Mouse (Mus musculus) heart, embryonic 13.5 days (tissue): Measurements from ENCODE around the gene Ppp1r37. TPM values are rescaled to one million over a fixed set of nuclear protein-coding genes. Genes with fewer than 3 reads are reported as not detected.
A peak's percentile ranks its signal among the peaks of the same experiment; 100 is the strongest.

Source experiments
- ATAC-seq: fragments of 200-750 bp; cut with Nextera tagmentation; 2 replicates; pipeline ENCODE4 v1.8.0; 2017; ENCODE audit warnings: moderate TSS enrichment; ENCODE audit not compliant: insufficient number of reproducible peaks, low FRiP score, low TSS enrichment; ENCODE audit errors: extremely low read depth
- H3K27ac ChIP-seq: fragments of 300-500 bp; sonication (generic); replicated peaks from 2 replicates; pipeline ENCODE4 v1.5.1; 2015; ENCODE audit warnings: moderate library complexity, mild to moderate bottlenecking, inconsistent platforms
- H3K27me3 ChIP-seq: fragments of 300-500 bp; sonication (generic); replicated peaks from 2 replicates; pipeline ENCODE4 v1.6.1; 2015; ENCODE audit warnings: mild to moderate bottlenecking, inconsistent platforms
- H3K36me3 ChIP-seq: fragments of 300-500 bp; sonication (generic); 2 replicates; pipeline ENCODE4 v1.6.1; 2015; ENCODE audit warnings: mild to moderate bottlenecking, inconsistent platforms
- H3K4me1 ChIP-seq: fragments of 300-500 bp; sonication (generic); 2 replicates; pipeline ENCODE4 v1.6.1; 2015; ENCODE audit warnings: inconsistent platforms
- H3K4me2 ChIP-seq: fragments of 300-500 bp; sonication (generic); 2 replicates; pipeline ENCODE4 v1.6.1; 2015; ENCODE audit warnings: inconsistent platforms, mild to moderate bottlenecking, moderate library complexity
- H3K4me3 ChIP-seq: fragments of 300-500 bp; sonication (generic); 2 replicates; pipeline ENCODE4 v1.5.1; 2015; ENCODE audit warnings: moderate library complexity, mild to moderate bottlenecking, inconsistent platforms
- H3K9ac ChIP-seq: fragments of 300-500 bp; sonication (generic); 2 replicates; pipeline ENCODE4 v1.6.1; 2015; ENCODE audit warnings: inconsistent platforms, mild to moderate bottlenecking, moderate library complexity
- H3K9me3 ChIP-seq: fragments of 300-500 bp; sonication (generic); 2 replicates; pipeline ENCODE4 v1.6.1; 2016; ENCODE audit warnings: inconsistent platforms
- WGBS: fragments of 180-500 bp; shearing (Covaris S2); methylation state at CpG from one replicate; pipeline ENCODE4 v1.1.7; 2015; ENCODE audit warnings: mixed read lengths; 5-methylcytosine and 5-hydroxymethylcytosine counted together
- polyA plus RNA-seq: library from polyadenylated mRNA; unstranded; fragments of >200 nt; fragmentation: Nextera tagmentation; extraction: Ambion mirVana; gene quantifications from 2 replicates; pipeline ENCODE4 v1.2.1, GENCODE M21; 2015

Gene Ppp1r37
- polyA plus RNA-seq, 1 experiment from 2014 or later: 17.2 TPM

DNA sequence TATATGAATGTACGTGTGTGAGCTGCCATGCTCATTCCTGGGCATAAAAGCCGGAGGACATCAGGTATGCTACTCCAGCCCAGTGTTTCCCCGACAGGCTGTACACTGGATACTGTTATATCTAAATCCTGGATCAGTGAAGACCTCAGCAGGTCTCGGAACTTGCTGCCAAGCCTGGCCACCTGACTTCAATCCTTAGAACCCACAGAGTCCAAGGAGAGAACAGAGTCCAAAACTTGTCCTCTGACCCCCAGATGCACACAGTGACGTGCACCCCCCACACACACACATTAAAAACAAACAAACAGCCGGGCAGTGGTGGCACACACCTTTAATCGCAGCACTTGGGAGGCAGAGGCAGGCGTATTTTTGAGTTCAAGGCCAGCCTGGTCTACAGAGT is 4.5 kb upstream of the Ppp1r37 start:
- Histone ChIP-seq H3K9ac (no peak overlapping the region), H3K36me3 (peaks cover 67% of the 10 kb centered on the region)
- WGBS: 86% methylated on average over 8 of the region's 8 CpGs

GRCm38 (mm10) chr7:19565803-19566202 is 2.9 kb upstream of the Ppp1r37 start:
- H3K36me3 ChIP-seq: peaks cover 63% of the 10 kb centered on the region
- 89% methylated on average over 2 of the region's 2 CpGs for WGBS
- no peak overlapping the region for H3K9ac ChIP-seq
- no peak overlapping the region for H3K4me2 ChIP-seq
- peaks cover 16% of the 10 kb centered on the region for H3K4me1 ChIP-seq
- no peaks in the 10 kb centered on the region for H3K9me3 ChIP-seq
- ATAC-seq: no peak
- no peak overlapping the region for H3K4me3 ChIP-seq
- no peaks in the 10 kb centered on the region for H3K27me3 ChIP-seq
- no peak overlapping the region for H3K27ac ChIP-seq

More for the DNA sequence above, 4.5 kb upstream of the Ppp1r37 start:
- H3K4me1 ChIP-seq: peaks cover 25% of the 10 kb centered on the region
- no peaks in the 10 kb centered on the region for H3K27me3 ChIP-seq
- H3K27ac ChIP-seq: no peak overlapping the region
- H3K4me3 ChIP-seq: no peak overlapping the region
- ATAC-seq: no peak
- no peaks in the 10 kb centered on the region for H3K9me3 ChIP-seq
- H3K4me2 ChIP-seq: no peak overlapping the region

GRCm38 (mm10) chr7:19564455-19564854 is 1.6 kb upstream of the Ppp1r37 start:
- Histone ChIP-seq H3K27me3 (no peaks in the 10 kb centered on the region), H3K9ac (no peak overlapping the region), H3K36me3 (peaks cover 49% of the 10 kb centered on the region), H3K4me3 (no peak overlapping the region), H3K4me2 (no peak overlapping the region), H3K27ac (no peak overlapping the region), H3K4me1 (peaks cover 30% of the 10 kb centered on the region), H3K9me3 (no peaks in the 10 kb centered on the region)
- WGBS: 85% methylated on average over 4 of the region's 4 CpGs
- ATAC-seq: no peak

GRCm38 (mm10) chr7:19563884-19564283 is 1.0 kb upstream of the Ppp1r37 start:
- 62% methylated on average over 3 of the region's 3 CpGs for WGBS
- Histone ChIP-seq H3K9me3 (no peaks in the 10 kb centered on the region), H3K4me3 (no peak overlapping the region), H3K9ac (peak overlapping the region; percentile 98), H3K27ac (0 out of 2 replicates have a peak overlapping the region, but pooled peaks have one; percentile 91), H3K36me3 (peaks cover 44% of the 10 kb centered on the region), H3K4me1 (peaks cover 35% of the 10 kb centered on the region), H3K27me3 (no peaks in the 10 kb centered on the region), H3K4me2 (peak overlapping the region; percentile 98; the same call in 1 of the 2 replicates)
- no peak for ATAC-seq

GRCm38 (mm10) chr7:19561765-19562642 is 872 bp downstream of the Ppp1r37 start:
- no peaks in the 10 kb centered on the region for H3K9me3 ChIP-seq
- H3K27ac ChIP-seq: peak overlapping the region; percentile 91
- peaks cover 31% of the 10 kb centered on the region for H3K36me3 ChIP-seq
- peaks cover 54% of the 10 kb centered on the region for H3K4me1 ChIP-seq
- peak overlapping the region; percentile 98 for H3K4me2 ChIP-seq
- H3K9ac ChIP-seq: peak overlapping the region; percentile 98
- WGBS: under 1% methylated on average over 99 of the region's 102 CpGs
- H3K27me3 ChIP-seq: no peaks in the 10 kb centered on the region
- peak overlapping the region; percentile 98 for H3K4me3 ChIP-seq
- ATAC-seq: peak; percentile 80; the same call in 1 of the 2 replicates

GRCm38 (mm10) chr7:19561431-19561764 is 1.5 kb downstream of the Ppp1r37 start:
- WGBS: under 1% methylated on average over 11 of the region's 11 CpGs
- no peak for ATAC-seq
- peak overlapping the region; percentile 98 for H3K9ac ChIP-seq
- peak overlapping the region; percentile 98 for H3K4me3 ChIP-seq
- no peaks in the 10 kb centered on the region for H3K27me3 ChIP-seq
- peaks cover 60% of the 10 kb centered on the region for H3K4me1 ChIP-seq
- no peaks in the 10 kb centered on the region for H3K9me3 ChIP-seq
- H3K36me3 ChIP-seq: peaks cover 26% of the 10 kb centered on the region
- peak overlapping the region; percentile 91 for H3K27ac ChIP-seq
- H3K4me2 ChIP-seq: peak overlapping the region; percentile 98

GRCm38 (mm10) chr7:19560491-19561260 is 2.2 kb downstream of the Ppp1r37 start:
- H3K9me3 ChIP-seq: no peaks in the 10 kb centered on the region
- H3K27me3 ChIP-seq: no peaks in the 10 kb centered on the region
- H3K4me1 ChIP-seq: peaks cover 63% of the 10 kb centered on the region
- peak overlapping the region; percentile 98 for H3K9ac ChIP-seq
- peak overlapping the region; percentile 98 for H3K4me3 ChIP-seq
- H3K4me2 ChIP-seq: peak overlapping the region; percentile 98
- peaks cover 24% of the 10 kb centered on the region for H3K36me3 ChIP-seq
- peak overlapping the region; percentile 91 for H3K27ac ChIP-seq
- no peak for ATAC-seq
- WGBS: 20% methylated on average over 11 of the region's 11 CpGs

- Histone ChIP-seq H3K4me3 (0 out of 2 replicates have a peak overlapping the region, but pooled peaks have one; percentile 98), H3K4me1 (peaks cover 67% of the 10 kb centered on the region), H3K27me3 (no peaks in the 10 kb centered on the region), H3K9ac (peak overlapping the region; percentile 51; the same call in 1 of the 2 replicates), H3K9me3 (no peaks in the 10 kb centered on the region), H3K27ac (no peak overlapping the region), H3K36me3 (peaks cover 14% of the 10 kb centered on the region), H3K4me2 (peak overlapping the region; percentile 98; the same call in 1 of the 2 replicates)
- ATAC-seq: no peak
- 33% methylated on average over 2 of the region's 2 CpGs for WGBS
Observed at GRCm38 (mm10) chr7:19558965-19559364, 3.9 kb downstream of the Ppp1r37 start.

GRCm38 (mm10) chr7:19557982-19558900 is 4.6 kb downstream of the Ppp1r37 start:
- no peak overlapping the region for H3K27ac ChIP-seq
- H3K9ac ChIP-seq: peak overlapping the region; percentile 51
- no peak for ATAC-seq
- H3K4me3 ChIP-seq: no peak overlapping the region
- no peaks in the 10 kb centered on the region for H3K27me3 ChIP-seq
- no peak overlapping the region for H3K4me2 ChIP-seq
- no peaks in the 10 kb centered on the region for H3K9me3 ChIP-seq
- H3K4me1 ChIP-seq: peaks cover 63% of the 10 kb centered on the region
- peaks cover 18% of the 10 kb centered on the region for H3K36me3 ChIP-seq
- WGBS: 86% methylated on average over 6 of the region's 6 CpGs

GRCm38 (mm10) chr7:19557086-19557485 is 5.8 kb downstream of the Ppp1r37 start:
- no peaks in the 10 kb centered on the region for H3K27me3 ChIP-seq
- ATAC-seq: no peak
- peaks cover 69% of the 10 kb centered on the region for H3K4me1 ChIP-seq
- no peaks in the 10 kb centered on the region for H3K9me3 ChIP-seq
- peak overlapping the region; percentile 34 for H3K9ac ChIP-seq
- WGBS: 86% methylated on average over 2 of the region's 2 CpGs
- H3K4me2 ChIP-seq: no peak overlapping the region
- H3K4me3 ChIP-seq: no peak overlapping the region
- peaks cover 26% of the 10 kb centered on the region for H3K36me3 ChIP-seq
- peak overlapping the region; percentile 13; the same call in 1 of the 2 replicates for H3K27ac ChIP-seq
